Mouse (Mus musculus): ENCODE results near the gene Snrnp35. TPM values are rescaled to one million over a fixed set of nuclear protein-coding genes. Genes with fewer than 3 reads are reported as not detected.

The Snrnp35 gene
- 21.8 and 25.1 TPM in 2 replicates for polyA plus RNA-seq (2015; fragmentation: Nextera tagmentation; extraction: Ambion mirVana)

GRCm38 (mm10) chr5:124482966-124483654, at the start of gene Snrnp35:
Gene Snrnp35 (plus strand): TSS chr5:124483134.
- H3K27ac ChIP-seq (ENCODE audit: low read length): peak within 1 kb of the TSS; percentile 97
- H3K9me3 ChIP-seq (ENCODE audit: control insufficient read depth, low read length): no peaks in the 10 kb centered on the region
- no peaks in the 10 kb centered on the region for H3K27me3 ChIP-seq (replicated peaks; ENCODE audit: control insufficient read depth, insufficient read depth, low read length)
- H3K4me3 ChIP-seq (replicated peaks; ENCODE audit: low read length): peak within 1 kb of the TSS; percentile 75
- H3K36me3 ChIP-seq (ENCODE audit: control insufficient read depth, insufficient read depth): no peaks in the 10 kb centered on the region
- H3K4me1 ChIP-seq (replicated peaks; ENCODE audit: control insufficient read depth, insufficient read depth, low read length): peaks cover 18% of the 10 kb centered on the region
- peak; percentile 90 for ATAC-seq
- H3K4me2 ChIP-seq (ENCODE audit: low read length): peak within 1 kb of the TSS; percentile 86
- H3K9ac ChIP-seq (replicated peaks; ENCODE audit: low read depth, low read length): peak within 1 kb of the TSS; percentile 84
- WGBS: under 1% methylated on average over 48 of the region's 48 CpGs

- Histone ChIP-seq H3K36me3 (ENCODE audit: control insufficient read depth, insufficient read depth) (no peaks in the 10 kb centered on the region), H3K4me3 (replicated peaks; ENCODE audit: low read length) (no peak overlapping the region), H3K27ac (ENCODE audit: low read length) (no peak overlapping the region), H3K9ac (replicated peaks; ENCODE audit: low read depth, low read length) (no peak overlapping the region), H3K9me3 (ENCODE audit: control insufficient read depth, low read length) (no peaks in the 10 kb centered on the region), H3K27me3 (replicated peaks; ENCODE audit: control insufficient read depth, insufficient read depth, low read length) (no peaks in the 10 kb centered on the region), H3K4me2 (ENCODE audit: low read length) (no peak overlapping the region), H3K4me1 (replicated peaks; ENCODE audit: control insufficient read depth, insufficient read depth, low read length) (peaks cover 10% of the 10 kb centered on the region)
- 88% methylated on average over 5 of the region's 5 CpGs for WGBS
- no peak for ATAC-seq
These were observed 44.7 kb upstream of the Snrnp35 start for GRCm38 (mm10) chr5:124438229-124438628.

GRCm38 (mm10) chr5:124438746-124439145, 44.2 kb upstream of the Snrnp35 start:
- no peaks in the 10 kb centered on the region for H3K9me3 ChIP-seq (ENCODE audit: control insufficient read depth, low read length)
- no peak overlapping the region for H3K9ac ChIP-seq (replicated peaks; ENCODE audit: low read depth, low read length)
- H3K27ac ChIP-seq (ENCODE audit: low read length): no peak overlapping the region
- H3K4me2 ChIP-seq (ENCODE audit: low read length): no peak overlapping the region
- ATAC-seq: no peak
- no peaks in the 10 kb centered on the region for H3K27me3 ChIP-seq (replicated peaks; ENCODE audit: control insufficient read depth, insufficient read depth, low read length)
- WGBS: 78% methylated on average over 5 of the region's 5 CpGs
- no peak overlapping the region for H3K4me3 ChIP-seq (replicated peaks; ENCODE audit: low read length)
- peaks cover 10% of the 10 kb centered on the region for H3K4me1 ChIP-seq (replicated peaks; ENCODE audit: control insufficient read depth, insufficient read depth, low read length)
- H3K36me3 ChIP-seq (ENCODE audit: control insufficient read depth, insufficient read depth): no peaks in the 10 kb centered on the region

GRCm38 (mm10) chr5:124439447-124440093, 43.4 kb upstream of the Snrnp35 start, which contains the start of gene Kmt5a:
Gene Kmt5a (plus strand): TSS chr5:124439930.
- Histone ChIP-seq H3K27ac (ENCODE audit: low read length) (peak within 1 kb of the TSS; percentile 38), H3K9ac (replicated peaks; ENCODE audit: low read depth, low read length) (peak within 1 kb of the TSS; percentile 67), H3K4me1 (replicated peaks; ENCODE audit: control insufficient read depth, insufficient read depth, low read length) (peaks cover 11% of the 10 kb centered on the region), H3K4me3 (replicated peaks; ENCODE audit: low read length) (peak within 1 kb of the TSS; percentile 63), H3K36me3 (ENCODE audit: control insufficient read depth, insufficient read depth) (no peaks in the 10 kb centered on the region), H3K27me3 (replicated peaks; ENCODE audit: control insufficient read depth, insufficient read depth, low read length) (no peaks in the 10 kb centered on the region), H3K9me3 (ENCODE audit: control insufficient read depth, low read length) (no peaks in the 10 kb centered on the region), H3K4me2 (ENCODE audit: low read length) (peak within 1 kb of the TSS; percentile 92)
- WGBS: 2% methylated on average over 34 of the region's 34 CpGs
- peak; percentile 98 for ATAC-seq

GRCm38 (mm10) chr5:124440094-124440701, 42.7 kb upstream of the Snrnp35 start:
- Histone ChIP-seq H3K27ac (ENCODE audit: low read length) (peak overlapping the region; percentile 38), H3K4me3 (replicated peaks; ENCODE audit: low read length) (peak overlapping the region; percentile 63), H3K9me3 (ENCODE audit: control insufficient read depth, low read length) (no peaks in the 10 kb centered on the region), H3K27me3 (replicated peaks; ENCODE audit: control insufficient read depth, insufficient read depth, low read length) (no peaks in the 10 kb centered on the region), H3K4me2 (ENCODE audit: low read length) (peak overlapping the region; percentile 92), H3K9ac (replicated peaks; ENCODE audit: low read depth, low read length) (peak overlapping the region; percentile 67), H3K36me3 (ENCODE audit: control insufficient read depth, insufficient read depth) (no peaks in the 10 kb centered on the region), H3K4me1 (replicated peaks; ENCODE audit: control insufficient read depth, insufficient read depth, low read length) (peaks cover 16% of the 10 kb centered on the region)
- under 1% methylated on average over 30 of the region's 30 CpGs for whole genome bisulfite sequencing
- ATAC-seq: peak; percentile 70

- 98% methylated on average over 2 of the region's 2 CpGs for WGBS
- no peak overlapping the region for H3K4me2 ChIP-seq (ENCODE audit: low read length)
These were observed 40.3 kb upstream of the Snrnp35 start for GRCm38 (mm10) chr5:124442628-124443027.

GRCm38 (mm10) chr5:124444208-124444607, 38.7 kb upstream of the Snrnp35 start:
- Histone ChIP-seq H3K4me3 (replicated peaks; ENCODE audit: low read length) (no peak overlapping the region), H3K27me3 (replicated peaks; ENCODE audit: control insufficient read depth, insufficient read depth, low read length) (no peaks in the 10 kb centered on the region), H3K27ac (ENCODE audit: low read length) (no peak overlapping the region), H3K4me1 (replicated peaks; ENCODE audit: control insufficient read depth, insufficient read depth, low read length) (peaks cover 25% of the 10 kb centered on the region), H3K4me2 (ENCODE audit: low read length) (no peak overlapping the region), H3K9ac (replicated peaks; ENCODE audit: low read depth, low read length) (no peak overlapping the region), H3K9me3 (ENCODE audit: control insufficient read depth, low read length) (no peaks in the 10 kb centered on the region), H3K36me3 (ENCODE audit: control insufficient read depth, insufficient read depth) (peaks cover 8% of the 10 kb centered on the region)
- WGBS: 70% methylated on average over 3 of the region's 3 CpGs
- no peak for ATAC-seq

More at GRCm38 (mm10) chr5:124442628-124443027, 40.3 kb upstream of the Snrnp35 start:
- H3K4me3 ChIP-seq (replicated peaks; ENCODE audit: low read length): no peak overlapping the region
- H3K27ac ChIP-seq (ENCODE audit: low read length): no peak overlapping the region
- no peak for ATAC-seq
- H3K9ac ChIP-seq (replicated peaks; ENCODE audit: low read depth, low read length): no peak overlapping the region
- no peaks in the 10 kb centered on the region for H3K9me3 ChIP-seq (ENCODE audit: control insufficient read depth, low read length)
- H3K4me1 ChIP-seq (replicated peaks; ENCODE audit: control insufficient read depth, insufficient read depth, low read length): peaks cover 27% of the 10 kb centered on the region
- no peaks in the 10 kb centered on the region for H3K27me3 ChIP-seq (replicated peaks; ENCODE audit: control insufficient read depth, insufficient read depth, low read length)
- H3K36me3 ChIP-seq (ENCODE audit: control insufficient read depth, insufficient read depth): peaks cover 2% of the 10 kb centered on the region; the same call in 1 of the 2 replicates

- Histone ChIP-seq H3K9me3 (ENCODE audit: control insufficient read depth, low read length) (no peaks in the 10 kb centered on the region), H3K4me2 (ENCODE audit: low read length) (peak overlapping the region; percentile 90), H3K4me3 (replicated peaks; ENCODE audit: low read length) (peak overlapping the region; percentile 72), H3K27me3 (replicated peaks; ENCODE audit: control insufficient read depth, insufficient read depth, low read length) (no peaks in the 10 kb centered on the region), H3K9ac (replicated peaks; ENCODE audit: low read depth, low read length) (peak overlapping the region; percentile 85), H3K36me3 (ENCODE audit: control insufficient read depth, insufficient read depth) (peaks cover 11% of the 10 kb centered on the region), H3K4me1 (replicated peaks; ENCODE audit: control insufficient read depth, insufficient read depth, low read length) (peaks cover 26% of the 10 kb centered on the region), H3K27ac (ENCODE audit: low read length) (peak overlapping the region; percentile 66)
- WGBS: 5% methylated on average over 54 of the region's 66 CpGs
- peak; percentile 94 for ATAC-seq
These were observed 38.0 kb upstream of the Snrnp35 start for GRCm38 (mm10) chr5:124444661-124445561.
